In the genomic region with DNA sequence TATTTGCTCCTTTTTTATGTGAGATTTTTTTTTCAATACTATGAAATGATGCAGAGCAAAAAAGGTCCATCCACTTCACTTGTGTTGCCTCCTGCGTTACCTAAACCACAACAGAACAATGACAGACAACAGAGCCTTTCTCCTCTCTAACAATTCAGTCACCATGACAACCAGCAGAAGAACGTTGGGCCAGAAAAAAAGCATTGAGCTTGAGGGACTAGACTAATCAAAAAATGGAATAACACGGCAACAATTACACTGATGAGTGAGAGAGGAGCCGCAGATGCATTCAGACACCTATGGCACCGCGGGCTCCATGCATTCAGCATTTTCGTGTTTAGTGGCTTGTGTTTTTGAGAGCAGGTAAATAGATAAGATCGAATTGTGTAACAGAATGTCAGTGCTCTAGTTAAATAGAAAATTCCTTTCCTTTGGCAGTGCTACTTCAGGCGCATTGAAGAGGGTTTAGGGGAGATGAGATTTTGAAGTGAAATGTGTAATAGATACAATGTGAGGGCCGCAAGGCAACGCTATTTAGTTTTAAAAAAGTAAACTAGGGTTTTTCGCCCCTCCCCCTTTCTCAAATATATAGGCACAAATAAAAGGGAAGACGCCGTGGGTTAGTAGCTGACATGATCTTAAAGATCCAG, we compare ENCODE assay signal across 14 mouse cellular contexts.
DNase-seq lines count a peak whose midpoint lies in the region; ATAC-seq lines count a peak whose summit lies in the region.
"Had no signal": no experiment of that assay in that cellular context is flagged by ENCODE, and none has a peak within 500 bp of the region (broad histone marks: within the 10 kb centered on the region; RNA-seq: fewer than 3 reads in every experiment).

No protein-coding gene starts in this region.

- no peak overlapping the region; the same call in 1 of the 2 replicates for H3K4me2 ChIP-seq in forebrain, embryonic 14.5 days (ENCODE audit: low read length)
- peak overlapping the region; percentile 5; the same call in 1 of the 2 replicates for H3K4me2 ChIP-seq in neural tube, embryonic 13.5 days
- H3K4me2 ChIP-seq: embryonic facial prominence, embryonic 15.5 days; lung, embryonic 14.5 days had no signal

- peaks cover 12% of the 10 kb centered on the region for H3K4me1 ChIP-seq in forebrain, embryonic 14.5 days (ENCODE audit: control insufficient read depth, insufficient read depth, low read length)
- no peaks in the 10 kb centered on the region; the same call in 1 of the 2 replicates for H3K4me1 ChIP-seq in neural tube, embryonic 13.5 days (replicated peaks)
- H3K4me1 ChIP-seq: embryonic facial prominence, embryonic 15.5 days had no signal

- H3K27ac ChIP-seq in forebrain, embryonic 14.5 days (ENCODE audit: low read depth, low read length): no peak overlapping the region
- H3K27ac ChIP-seq in neural tube, embryonic 13.5 days (replicated peaks): peak overlapping the region; percentile 18; the same call in 1 of the 2 replicates
- H3K27ac ChIP-seq: embryonic facial prominence, embryonic 15.5 days had no signal

- no peaks in the 10 kb centered on the region for H3K27me3 ChIP-seq in forebrain, embryonic 14.5 days (replicated peaks; ENCODE audit: control insufficient read depth, insufficient read depth, low read length)
- no peaks in the 10 kb centered on the region for H3K27me3 ChIP-seq in neural tube, embryonic 13.5 days
- H3K27me3 ChIP-seq: embryonic facial prominence, embryonic 15.5 days had no signal

- peak; percentile 11 for DNase-seq in layer of hippocampus, adult 11-12 months (ENCODE audit: low spot score)
- no peak for DNase-seq in layer of hippocampus, postnatal 25 days (ENCODE audit: extremely low spot score in 1 of 2, low spot score in 1 of 2)
- DNase-seq in forebrain, embryonic 14.5 days (ENCODE audit: low spot score): peak; percentile 74
- peak; percentile 15 for DNase-seq in layer of hippocampus, adult 8-10 months (ENCODE audit: low spot score in 2 of 2)
- no peak for DNase-seq in left cerebral cortex, postnatal 4 days
- no peak for DNase-seq in adrenal gland, postnatal 10 days
- DNase-seq: adrenal gland, adult 2 months; gastrocnemius, postnatal 25 days; heart, postnatal 14 days; lung, embryonic 14.5 days; thymus, adult 18-20 months had no signal

- peak; percentile 80; the same call in 1 of the 2 replicates for ATAC-seq in forebrain, embryonic 14.5 days
- peak; percentile 55; the same call in 1 of the 2 replicates for ATAC-seq in neural tube, embryonic 13.5 days (ENCODE audit: low read depth)
- ATAC-seq in activated CD4-positive, CD25-positive, alpha-beta regulatory T cell, adult 4 months: no peak

- intact Hi-C loops in left cerebral cortex, postnatal 4 days (cut with DNase I): no loop called here

- H3K9ac ChIP-seq in forebrain, embryonic 14.5 days (ENCODE audit: low read length): no peak overlapping the region
- no peak overlapping the region for H3K9ac ChIP-seq in neural tube, embryonic 13.5 days
- H3K9ac ChIP-seq: embryonic facial prominence, embryonic 15.5 days; lung, embryonic 14.5 days had no signal

- no peak overlapping the region for H3K4me3 ChIP-seq in forebrain, embryonic 14.5 days (ENCODE audit: low read depth, low read length)
- no peak overlapping the region for H3K4me3 ChIP-seq in neural tube, embryonic 13.5 days
- H3K4me3 ChIP-seq: embryonic facial prominence, embryonic 15.5 days had no signal

- no peaks in the 10 kb centered on the region for H3K36me3 ChIP-seq in forebrain, embryonic 14.5 days (ENCODE audit: control insufficient read depth, insufficient read depth, low read length)
- H3K36me3 ChIP-seq in neural tube, embryonic 13.5 days: no peaks in the 10 kb centered on the region
- H3K36me3 ChIP-seq: embryonic facial prominence, embryonic 15.5 days had no signal

- 36% methylated on average over 14 of the region's 14 CpGs for WGBS in forebrain, embryonic 14.5 days
- WGBS in neural tube, embryonic 13.5 days: 49% methylated on average over 14 of the region's 14 CpGs

- H3K9me3 ChIP-seq in forebrain, embryonic 14.5 days (replicated peaks; ENCODE audit: control insufficient read depth, low read length): no peaks in the 10 kb centered on the region
- H3K9me3 ChIP-seq in neural tube, embryonic 13.5 days: no peaks in the 10 kb centered on the region
- H3K9me3 ChIP-seq: embryonic facial prominence, embryonic 15.5 days had no signal

Comparison
In these comparisons a context has a peak if more than half of its experiments do, and no peak if none do; other contexts are left out.
1. DNase-seq: peak in layer of hippocampus, adult 11-12 months (single experiment), forebrain, embryonic 14.5 days (single experiment) and layer of hippocampus, adult 8-10 months (2 of 2); none in layer of hippocampus, postnatal 25 days (0 of 2), left cerebral cortex, postnatal 4 days (single experiment) and adrenal gland, postnatal 10 days (single experiment).